Mouse (Mus musculus) heart, embryonic 16.5 days (tissue): Measurements from ENCODE around the gene Mpdu1. TPM values are rescaled to one million over a fixed set of nuclear protein-coding genes. Genes with fewer than 3 reads are reported as not detected.
A peak's percentile ranks its signal among the peaks of the same experiment; 100 is the strongest.

ENCODE experiments used
- ATAC-seq: fragments of 200-750 bp; cut with Nextera tagmentation; replicated peaks from 2 replicates; pipeline ENCODE4 v1.8.0; 2017; ENCODE audit warnings: moderate number of reproducible peaks; ENCODE audit not compliant: insufficient read depth, low FRiP score; ENCODE audit errors: extremely low read depth
- H3K27ac ChIP-seq: fragments of 300-500 bp; sonication (generic); 2 replicates; pipeline ENCODE4 v1.5.1; 2014; ENCODE audit warnings: mild to moderate bottlenecking, low read length, control low read depth, moderate library complexity
- H3K27me3 ChIP-seq: fragments of 300-500 bp; sonication (generic); 2 replicates; pipeline ENCODE4 v1.6.1; 2014; ENCODE audit warnings: low read length, mixed read lengths; ENCODE audit not compliant: control insufficient read depth, insufficient read depth
- H3K36me3 ChIP-seq: fragments of 300-500 bp; sonication (generic); 2 replicates; pipeline ENCODE4 v1.6.1; 2014; ENCODE audit not compliant: control insufficient read depth, insufficient read depth
- H3K4me1 ChIP-seq: fragments of 300-500 bp; sonication (generic); 2 replicates; pipeline ENCODE4 v1.6.1; 2014; ENCODE audit warnings: low read length, mixed read lengths; ENCODE audit not compliant: control insufficient read depth, insufficient read depth
- H3K4me2 ChIP-seq: fragments of 300-500 bp; sonication (generic); 2 replicates; pipeline ENCODE4 v1.6.1; 2014; ENCODE audit warnings: low read depth, mild to moderate bottlenecking, control low read depth, low read length
- H3K4me3 ChIP-seq: fragments of 300-500 bp; sonication (generic); 2 replicates; pipeline ENCODE4 v1.5.1; 2014; ENCODE audit warnings: mild to moderate bottlenecking, control low read depth, low read length
- H3K9ac ChIP-seq: fragments of 300-500 bp; sonication (generic); 2 replicates; pipeline ENCODE4 v1.6.1; 2014; ENCODE audit warnings: low read length, control low read depth
- H3K9me3 ChIP-seq: fragments of 300-500 bp; sonication (generic); replicated peaks from 2 replicates; pipeline ENCODE4 v1.6.1; 2016; ENCODE audit warnings: low read length; ENCODE audit not compliant: control insufficient read depth
- WGBS: fragments of 180-500 bp; shearing (Covaris S2); extraction: QIAGEN DNeasy Blood & Tissue Kit; methylation state at CpG from one replicate; pipeline ENCODE4 v1.1.7; 2014; 5-methylcytosine and 5-hydroxymethylcytosine counted together
- polyA plus RNA-seq: library from polyadenylated mRNA; unstranded; fragments of >200 nt; fragmentation: Nextera tagmentation; extraction: Ambion mirVana; gene quantifications from 2 replicates; pipeline ENCODE4 v1.2.1, GENCODE M21; 2015

Gene Mpdu1
- polyA plus RNA-seq, 1 experiment from 2014 or later: 40.1 TPM

- ATAC-seq: peak; percentile 71
- peak overlapping the region; percentile 100 for H3K9ac ChIP-seq
- peak overlapping the region; percentile 98 for H3K27ac ChIP-seq
- no peaks in the 10 kb centered on the region for H3K27me3 ChIP-seq
- H3K9me3 ChIP-seq: no peaks in the 10 kb centered on the region
- WGBS: under 1% methylated on average over 51 of the region's 61 CpGs
- peaks cover 23% of the 10 kb centered on the region for H3K4me1 ChIP-seq
- peak overlapping the region; percentile 97 for H3K4me2 ChIP-seq
- peak overlapping the region; percentile 100 for H3K4me3 ChIP-seq
- H3K36me3 ChIP-seq: peaks cover 61% of the 10 kb centered on the region
Measured at GRCm38 (mm10) chr11:69670786-69671725, 8.6 kb upstream of the Mpdu1 start.

DNA sequence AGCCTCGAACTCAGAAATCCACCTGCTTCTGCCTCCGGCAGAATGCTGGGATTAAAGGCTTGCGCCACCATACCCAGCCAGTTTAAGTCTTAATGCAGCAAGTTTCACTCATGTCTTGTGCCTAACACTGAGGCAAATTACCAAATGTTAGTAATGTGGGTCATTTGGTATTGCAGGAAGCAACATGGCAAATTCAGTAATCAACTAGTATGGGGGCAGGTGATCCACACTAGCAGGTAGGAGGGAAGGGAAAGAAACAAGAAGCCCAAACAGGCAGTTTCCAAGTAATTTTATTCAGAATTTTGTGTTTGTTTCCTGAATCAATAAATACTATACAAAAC is 4.2 kb upstream of the Mpdu1 start:
- WGBS: 87% methylated on average over 3 of the region's 3 CpGs
- no peak overlapping the region for H3K27ac ChIP-seq
- peaks cover 52% of the 10 kb centered on the region for H3K36me3 ChIP-seq
- H3K4me2 ChIP-seq: no peak overlapping the region
- H3K9me3 ChIP-seq: no peaks in the 10 kb centered on the region
- H3K27me3 ChIP-seq: no peaks in the 10 kb centered on the region
- H3K9ac ChIP-seq: no peak overlapping the region
- no peak overlapping the region for H3K4me3 ChIP-seq
- ATAC-seq: no peak
- H3K4me1 ChIP-seq: peaks cover 27% of the 10 kb centered on the region

GRCm38 (mm10) chr11:69665961-69666664 is 3.7 kb upstream of the Mpdu1 start, which contains the start of gene Cd68:
Gene Cd68 (minus strand): TSS chr11:69666153.
- no peak for ATAC-seq
- H3K27ac ChIP-seq: peak within 1 kb of the TSS; percentile 23; the same call in 1 of the 2 replicates

DNA sequence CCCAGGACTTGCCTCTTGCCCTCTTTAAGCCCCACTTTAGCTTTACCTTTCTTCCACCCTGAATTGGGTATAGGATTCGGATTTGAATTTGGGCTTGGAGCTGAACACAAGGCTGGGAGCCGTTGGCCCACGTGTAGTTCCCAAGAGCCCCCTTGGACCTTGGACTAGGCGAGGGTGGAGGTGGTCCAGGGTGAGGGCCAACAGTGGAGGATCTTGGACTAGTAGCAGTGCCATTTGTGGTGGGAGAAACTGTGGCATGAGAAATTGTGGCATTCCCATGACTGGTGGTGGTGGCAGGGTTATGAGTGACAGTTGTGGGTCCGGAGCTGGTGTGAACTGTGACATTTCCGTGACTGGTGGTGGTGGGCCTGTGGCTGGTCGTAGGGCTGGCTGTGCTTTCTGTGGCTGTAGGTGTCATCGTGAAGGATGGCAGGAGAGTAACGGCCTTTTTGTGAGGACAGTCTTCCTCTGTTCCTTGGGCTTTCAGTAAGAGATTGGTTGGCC is 3.1 kb upstream of the Mpdu1 start:
- no peak overlapping the region for H3K4me3 ChIP-seq
- no peak for ATAC-seq
- H3K4me2 ChIP-seq: no peak overlapping the region
- H3K27me3 ChIP-seq: no peaks in the 10 kb centered on the region
- H3K9ac ChIP-seq: no peak overlapping the region
- peaks cover 49% of the 10 kb centered on the region for H3K36me3 ChIP-seq
- H3K4me1 ChIP-seq: peaks cover 30% of the 10 kb centered on the region
- no peaks in the 10 kb centered on the region for H3K9me3 ChIP-seq
- peak overlapping the region; percentile 23; the same call in 1 of the 2 replicates for H3K27ac ChIP-seq
- 64% methylated on average over 9 of the region's 9 CpGs for WGBS

More at GRCm38 (mm10) chr11:69665961-69666664, 3.7 kb upstream of the Mpdu1 start, which contains the start of gene Cd68:
- Histone ChIP-seq H3K4me2 (no peak within 1 kb of the TSS), H3K27me3 (no peaks in the 10 kb centered on the region), H3K36me3 (peaks cover 52% of the 10 kb centered on the region), H3K9ac (no peak within 1 kb of the TSS), H3K9me3 (no peaks in the 10 kb centered on the region), H3K4me1 (peaks cover 32% of the 10 kb centered on the region), H3K4me3 (no peak within 1 kb of the TSS)
- WGBS: 34% methylated on average over 7 of the region's 7 CpGs

- Histone ChIP-seq H3K9ac (no peak overlapping the region), H3K4me3 (no peak overlapping the region), H3K4me1 (peaks cover 24% of the 10 kb centered on the region), H3K36me3 (peaks cover 43% of the 10 kb centered on the region), H3K27ac (no peak overlapping the region), H3K9me3 (no peaks in the 10 kb centered on the region), H3K27me3 (no peaks in the 10 kb centered on the region), H3K4me2 (no peak overlapping the region)
- ATAC-seq: no peak
- WGBS: 91% methylated on average over 7 of the region's 7 CpGs
Measured at GRCm38 (mm10) chr11:69664841-69665240, 2.4 kb upstream of the Mpdu1 start.

- H3K4me3 ChIP-seq: no peak overlapping the region
- H3K9me3 ChIP-seq: no peaks in the 10 kb centered on the region
- H3K27ac ChIP-seq: peak overlapping the region; percentile 98; the same call in 1 of the 2 replicates
- peaks cover 15% of the 10 kb centered on the region for H3K4me1 ChIP-seq
- peaks cover 36% of the 10 kb centered on the region for H3K36me3 ChIP-seq
- H3K9ac ChIP-seq: no peak overlapping the region
- H3K27me3 ChIP-seq: no peaks in the 10 kb centered on the region
- ATAC-seq: no peak
- WGBS: 77% methylated on average over 6 of the region's 6 CpGs
- no peak overlapping the region for H3K4me2 ChIP-seq
Measured at GRCm38 (mm10) chr11:69663795-69664194, 1.4 kb upstream of the Mpdu1 start.

- no peaks in the 10 kb centered on the region for H3K27me3 ChIP-seq
- H3K4me2 ChIP-seq: peak overlapping the region; percentile 76
- peak overlapping the region; percentile 75 for H3K4me3 ChIP-seq
- no peak for ATAC-seq
- H3K36me3 ChIP-seq: peaks cover 36% of the 10 kb centered on the region
- peak overlapping the region; percentile 76 for H3K9ac ChIP-seq
- H3K4me1 ChIP-seq: peaks cover 15% of the 10 kb centered on the region
- peak overlapping the region; percentile 98 for H3K27ac ChIP-seq
- no peaks in the 10 kb centered on the region for H3K9me3 ChIP-seq
- 64% methylated on average over 13 of the region's 13 CpGs for WGBS
Measured at GRCm38 (mm10) chr11:69662967-69663671, 677 bp upstream of the Mpdu1 start.

- 62% methylated on average over 3 of the region's 3 CpGs for WGBS
- Histone ChIP-seq H3K27me3 (no peaks in the 10 kb centered on the region), H3K36me3 (peaks cover 38% of the 10 kb centered on the region), H3K9me3 (no peaks in the 10 kb centered on the region), H3K4me1 (peaks cover 15% of the 10 kb centered on the region), H3K9ac (peak overlapping the region; percentile 76), H3K27ac (peak overlapping the region; percentile 98), H3K4me2 (peak overlapping the region; percentile 76), H3K4me3 (peak overlapping the region; percentile 75)
- ATAC-seq: no peak
Measured at GRCm38 (mm10) chr11:69661221-69661881, 1.1 kb downstream of the Mpdu1 start.
